Mouse (Mus musculus): ENCODE results near the gene Stkld1.
"Not testable (repeated sequence)": the region's sequence is repeated elsewhere in the genome, so short reads cannot be mapped to it uniquely, and the experiment has no call there.

The Stkld1 gene

DNA sequence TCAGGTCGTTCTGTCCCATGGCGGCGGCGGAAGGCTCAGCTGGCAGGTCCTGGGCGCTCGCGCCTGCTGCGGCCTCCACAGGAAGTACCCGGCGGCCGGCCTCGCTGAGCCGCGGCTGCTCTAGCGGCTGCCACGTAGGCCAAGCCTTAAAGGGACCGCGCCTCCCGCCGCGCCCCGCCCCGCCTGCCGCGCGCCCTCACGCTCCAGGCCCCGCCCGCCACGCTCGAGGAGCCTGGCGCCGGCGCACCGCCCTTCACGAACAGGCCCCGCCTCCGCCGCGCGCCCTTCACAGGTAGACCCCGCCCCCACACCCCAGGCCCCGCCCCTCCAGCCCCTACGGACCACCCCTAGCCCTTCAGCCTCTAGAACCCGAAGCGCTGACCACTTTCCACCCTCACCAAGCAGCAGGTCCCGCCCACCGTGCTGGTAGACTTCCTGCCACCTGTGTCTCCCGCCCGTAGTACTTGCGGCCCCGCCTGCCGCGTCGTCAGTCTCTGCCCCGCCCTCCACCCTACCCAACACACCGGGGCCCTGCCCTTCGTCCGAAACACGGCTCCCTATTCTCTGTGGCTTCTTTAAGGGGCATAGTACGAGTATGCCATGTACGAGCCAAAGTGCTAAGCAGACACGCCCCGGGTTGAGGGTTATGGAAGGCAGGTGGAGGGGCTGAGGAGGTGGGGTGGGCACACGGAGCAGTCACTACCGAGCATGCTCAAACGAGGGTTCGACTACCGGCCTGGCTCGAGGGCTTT is at the start of gene Stkld1, which contains the start of gene Surf4:
Gene Stkld1 (plus strand): TSS at position 744 of the 752 bp plus-strand sequence.
Gene Surf4 (minus strand): TSS at position 625 of the 752 bp plus-strand sequence.
- peak; percentile 96 for DNase-seq (ENCODE audit: low spot score)

DNA sequence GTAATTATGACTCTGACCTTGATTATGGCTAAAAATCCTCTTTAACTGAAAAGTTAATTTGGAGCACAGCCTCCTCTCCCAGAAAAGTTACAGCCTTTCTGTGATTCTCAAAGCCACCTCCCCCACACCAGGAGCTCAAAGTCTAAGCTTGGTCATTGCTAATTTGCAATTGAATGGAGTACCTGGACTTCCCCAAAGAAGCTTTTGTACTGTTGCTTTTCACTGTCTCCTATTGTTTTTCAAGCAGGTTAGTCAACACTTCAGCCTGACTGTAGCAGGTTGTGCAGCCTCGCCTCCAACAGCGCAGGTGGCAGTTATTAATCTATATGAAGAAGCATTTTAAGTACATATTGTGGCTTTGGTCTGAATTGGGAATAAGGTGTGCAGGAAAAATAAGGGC is 48.3 kb upstream of the Stkld1 start:
- DNase-seq (ENCODE audit: low spot score): not testable (repeated sequence)

DNA sequence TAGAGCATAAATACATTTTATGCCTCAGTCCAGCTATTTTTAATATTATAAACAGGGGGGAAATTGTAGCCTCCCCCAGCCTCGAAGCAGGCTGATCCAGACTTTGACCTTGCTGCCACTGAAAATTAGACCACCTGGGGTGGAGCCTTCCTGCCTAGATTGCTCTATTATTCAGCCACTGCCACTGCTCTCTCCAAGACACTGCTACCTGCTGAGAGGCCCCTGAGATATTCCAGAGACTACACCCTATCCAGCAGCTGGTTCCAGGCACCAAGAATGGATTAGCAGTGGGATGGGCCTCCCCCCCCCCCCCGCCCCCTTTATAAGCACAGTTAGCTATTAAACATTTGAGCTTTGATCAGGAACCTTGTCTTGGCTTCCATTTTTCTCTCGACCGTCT is 47.7 kb upstream of the Stkld1 start:
- not testable (repeated sequence) for DNase-seq (ENCODE audit: low spot score)

DNA sequence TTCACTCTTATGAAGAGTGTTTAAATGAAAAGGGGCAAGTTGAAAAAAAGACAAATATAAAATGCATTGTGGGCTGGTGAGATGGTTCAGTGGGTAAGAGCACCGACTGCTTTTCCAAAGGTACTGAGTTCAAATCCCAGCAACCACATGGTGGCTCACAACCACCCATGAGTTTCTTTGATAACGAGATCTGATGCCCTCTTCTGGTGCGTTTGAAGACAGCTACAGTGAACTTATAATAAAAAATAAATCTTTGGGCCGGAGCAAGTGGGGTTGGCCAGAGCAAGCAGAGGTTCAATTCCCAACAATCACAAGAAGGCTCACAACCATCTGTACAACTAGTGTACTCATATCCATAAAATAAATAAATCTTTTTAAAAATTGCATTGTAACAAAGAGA is 37.9 kb upstream of the Stkld1 start:
- no peak for DNase-seq (ENCODE audit: low spot score)

DNA sequence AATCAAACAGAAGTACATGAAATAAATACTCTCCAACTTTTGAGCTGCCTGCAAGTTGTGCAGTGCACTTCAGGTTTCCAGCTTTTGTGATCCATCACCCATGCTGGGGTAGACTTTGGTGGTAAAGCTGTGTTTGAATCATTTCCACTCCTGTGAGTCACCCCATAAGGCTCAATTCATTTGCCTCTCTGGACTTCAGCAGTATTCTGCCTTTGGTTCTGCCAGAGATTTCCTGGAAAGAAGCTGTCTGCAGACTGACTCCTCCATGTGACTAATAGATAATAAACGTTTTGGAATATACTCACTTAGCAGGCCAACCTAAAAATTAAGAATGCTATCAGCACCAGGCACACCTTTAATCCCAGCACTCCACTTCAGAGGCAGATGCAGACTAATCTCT is 33.1 kb upstream of the Stkld1 start:
- DNase-seq (ENCODE audit: low spot score): no peak

DNA sequence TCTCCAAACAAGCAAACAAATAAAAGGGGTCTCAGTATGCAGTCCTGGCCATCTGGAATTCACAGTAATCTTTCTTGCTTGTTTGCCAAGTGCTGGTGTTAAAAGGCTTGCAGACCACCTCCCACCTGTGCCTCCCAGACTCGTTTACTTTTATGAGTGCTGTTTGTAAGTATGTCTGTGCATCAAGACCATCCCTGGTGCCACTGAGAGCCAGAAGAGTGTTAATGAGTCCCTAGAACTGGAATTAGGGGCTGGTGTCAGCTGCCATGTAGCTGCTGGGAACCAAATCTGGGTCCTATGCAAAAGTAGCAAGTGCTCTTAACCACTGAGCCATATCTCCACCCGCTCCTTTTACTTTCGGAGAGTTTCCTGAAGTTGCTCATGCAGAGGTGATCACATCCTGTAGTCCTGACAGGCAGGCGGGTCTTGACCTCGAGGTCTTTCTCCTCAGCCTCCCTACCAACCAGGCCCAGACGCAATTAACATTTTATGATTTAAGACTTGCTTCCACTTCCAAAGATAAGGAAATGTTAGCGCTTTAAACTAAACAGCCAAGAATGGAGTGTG is 31.9 kb upstream of the Stkld1 start:
- DNase-seq (ENCODE audit: low spot score): no peak

DNA sequence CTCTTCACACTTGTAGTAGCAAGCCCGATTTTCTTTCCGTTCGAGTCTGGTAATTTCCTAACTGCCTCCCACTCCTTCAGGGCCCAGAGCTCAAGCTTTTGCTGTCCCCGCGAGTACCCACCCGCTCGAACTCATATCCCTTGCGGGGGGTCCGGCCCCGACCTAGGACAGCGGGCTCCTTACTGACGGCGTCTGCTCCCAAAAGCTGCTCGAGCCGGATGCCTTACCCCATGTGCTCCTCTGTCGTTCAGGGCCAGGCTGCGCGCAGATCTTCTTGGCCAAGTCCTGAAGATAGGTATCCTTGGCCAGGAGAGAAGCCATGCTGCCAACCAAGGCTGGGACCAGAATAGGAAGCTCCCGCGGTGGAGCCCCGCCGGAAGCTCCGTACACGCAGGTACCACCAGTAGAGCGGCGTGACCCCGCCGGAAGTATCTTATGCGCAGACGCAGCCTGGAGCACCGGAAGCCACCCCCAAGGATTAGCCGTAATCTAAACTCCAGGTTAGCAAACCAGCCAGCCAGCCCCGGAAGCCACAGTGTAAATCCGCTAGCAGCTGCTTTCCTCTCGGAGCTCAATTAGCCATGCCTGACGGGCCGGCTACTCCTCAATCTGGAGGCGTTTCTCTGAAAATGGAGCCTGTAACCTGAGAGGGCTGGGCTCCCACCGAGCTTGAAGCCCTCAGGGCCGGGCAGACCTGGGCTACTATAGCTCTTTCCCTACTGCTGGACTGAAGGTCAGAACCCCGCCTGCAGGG is 31.2 kb upstream of the Stkld1 start, which contains the start of gene Surf6:
Gene Surf6 (minus strand): TSS at position 413 of the 754 bp plus-strand sequence.
- DNase-seq (ENCODE audit: low spot score): peak; percentile 98

DNA sequence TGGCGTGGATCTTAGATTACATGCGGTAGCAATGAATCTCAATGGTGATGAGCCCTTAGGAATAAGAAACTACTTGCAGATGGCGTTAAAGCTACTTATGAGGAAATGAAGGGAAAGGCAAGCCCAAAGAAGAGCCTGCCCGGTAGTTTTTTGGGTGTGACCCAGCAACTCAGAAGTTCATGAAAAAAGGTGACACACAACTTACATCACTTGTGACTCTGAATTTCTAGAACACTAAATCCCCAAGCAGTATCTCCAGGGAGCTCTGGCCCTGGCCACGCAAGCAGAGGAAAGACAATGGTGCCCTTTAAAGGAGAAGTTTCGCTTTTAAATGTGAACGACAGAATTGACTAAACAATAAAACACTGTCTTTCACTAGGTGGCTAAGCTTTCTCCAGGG is 30.5 kb upstream of the Stkld1 start:
- DNase-seq (ENCODE audit: low spot score): no peak

DNA sequence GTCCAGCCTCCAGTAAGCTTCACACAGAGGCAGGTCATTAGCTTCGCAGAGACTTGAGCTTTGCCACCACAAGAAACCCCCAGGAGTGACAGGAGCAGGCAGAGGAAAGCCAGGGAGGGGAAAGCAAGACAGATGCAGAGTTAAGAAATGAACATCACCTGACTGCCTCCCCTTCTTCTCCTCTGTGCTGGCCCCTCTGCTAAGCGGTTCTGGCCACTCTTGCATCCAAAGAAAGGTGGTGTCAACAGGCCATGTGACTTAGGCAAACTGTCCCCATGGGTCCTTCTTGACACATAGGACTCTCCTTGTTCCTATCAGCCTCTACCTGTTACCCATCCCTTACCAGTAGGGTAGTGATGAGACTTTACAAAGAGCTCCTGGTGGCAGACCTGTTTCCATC is 27.9 kb upstream of the Stkld1 start:
- no peak for DNase-seq (ENCODE audit: low spot score)

DNA sequence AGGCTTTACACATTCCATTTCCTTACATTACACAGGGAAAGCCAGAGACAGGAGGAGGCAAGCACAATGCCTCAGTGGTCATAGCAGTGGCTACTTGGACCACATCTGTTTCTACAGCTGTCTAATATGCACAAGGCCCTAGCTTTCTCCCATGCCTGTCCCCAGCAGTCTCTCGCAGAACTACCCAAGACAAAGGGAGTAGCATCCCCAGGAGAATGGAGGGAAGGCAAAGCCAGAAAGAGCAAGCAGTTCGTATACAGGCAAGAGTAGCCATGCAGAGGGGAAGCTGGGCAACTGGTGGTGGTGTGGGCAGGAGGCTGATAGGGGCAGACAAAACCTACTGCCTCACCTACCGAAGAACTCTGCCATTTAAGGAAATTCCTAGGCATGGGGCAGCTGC is 27.4 kb upstream of the Stkld1 start:
- no peak for DNase-seq (ENCODE audit: low spot score)

DNA sequence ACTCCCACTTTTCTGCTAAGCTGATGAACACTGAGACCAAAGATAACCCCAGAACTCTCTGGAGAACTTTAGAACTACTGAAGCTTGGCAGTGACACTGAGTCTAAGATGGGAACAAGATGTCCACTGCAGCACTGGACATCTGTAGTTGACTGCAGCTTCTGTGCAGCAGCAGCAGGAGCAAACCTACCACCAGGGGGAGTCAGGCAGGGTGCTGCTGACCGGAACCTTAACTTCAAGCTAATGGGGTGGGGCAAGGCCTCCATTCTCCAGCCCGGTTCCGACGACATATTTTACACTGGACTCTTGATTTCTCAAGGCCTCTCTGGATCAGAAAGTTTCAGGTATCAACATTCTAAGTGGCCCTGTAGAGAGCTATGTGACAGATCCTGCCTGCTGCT is 26.7 kb upstream of the Stkld1 start:
- peak; percentile 61 for DNase-seq (ENCODE audit: low spot score)

DNA sequence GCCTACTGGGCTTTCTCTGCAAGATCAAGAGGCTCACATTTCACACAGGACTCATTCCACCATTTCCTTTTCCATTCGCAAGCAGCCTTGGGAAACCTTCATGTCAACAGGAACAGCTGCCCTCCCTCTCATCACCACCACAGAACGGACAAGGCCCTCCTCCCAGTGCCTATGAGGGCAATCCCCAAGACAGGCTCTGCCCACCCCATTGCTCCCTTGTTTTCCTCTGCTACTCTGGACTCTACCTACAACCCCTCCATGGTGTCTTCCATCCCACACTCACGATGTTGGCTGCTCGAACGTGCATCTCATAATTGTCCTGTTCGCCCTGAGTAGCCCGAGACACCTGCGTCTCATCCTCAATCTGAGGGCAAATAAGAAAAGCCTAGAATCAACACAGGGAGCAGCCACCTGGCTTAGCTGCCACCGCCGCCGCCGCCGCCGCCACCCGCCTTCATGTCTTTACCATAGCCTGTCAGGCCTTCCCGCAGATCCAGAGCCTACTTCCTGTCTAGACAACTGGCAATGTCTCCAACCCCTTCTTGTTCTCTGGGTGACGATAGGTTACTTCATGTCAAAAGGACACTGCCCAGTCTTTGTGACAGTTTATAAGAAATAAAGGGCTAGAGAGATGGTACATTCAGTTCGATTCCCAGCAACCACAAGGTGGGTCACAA is 25.0 kb upstream of the Stkld1 start:
- DNase-seq (ENCODE audit: low spot score): no peak

DNA sequence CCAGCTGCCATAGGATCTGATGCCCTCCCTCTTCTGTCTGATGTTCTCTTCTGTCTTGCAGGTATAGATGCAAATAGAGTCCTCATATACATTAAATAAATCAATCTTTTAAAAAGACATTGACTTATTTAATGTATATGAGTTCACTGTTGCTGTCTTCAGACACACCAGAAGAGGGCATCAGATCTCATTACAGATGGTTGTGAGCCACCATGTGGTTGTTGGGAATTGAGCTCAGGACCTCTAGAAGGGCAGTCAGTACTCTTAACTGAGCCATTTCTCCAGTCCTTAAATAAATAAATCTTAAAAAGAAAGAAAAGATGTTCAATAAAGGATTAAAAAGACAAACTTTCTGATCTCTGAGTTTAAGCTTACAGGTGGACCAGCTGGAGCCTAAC is 24.5 kb upstream of the Stkld1 start:
- DNase-seq (ENCODE audit: low spot score): no peak

DNA sequence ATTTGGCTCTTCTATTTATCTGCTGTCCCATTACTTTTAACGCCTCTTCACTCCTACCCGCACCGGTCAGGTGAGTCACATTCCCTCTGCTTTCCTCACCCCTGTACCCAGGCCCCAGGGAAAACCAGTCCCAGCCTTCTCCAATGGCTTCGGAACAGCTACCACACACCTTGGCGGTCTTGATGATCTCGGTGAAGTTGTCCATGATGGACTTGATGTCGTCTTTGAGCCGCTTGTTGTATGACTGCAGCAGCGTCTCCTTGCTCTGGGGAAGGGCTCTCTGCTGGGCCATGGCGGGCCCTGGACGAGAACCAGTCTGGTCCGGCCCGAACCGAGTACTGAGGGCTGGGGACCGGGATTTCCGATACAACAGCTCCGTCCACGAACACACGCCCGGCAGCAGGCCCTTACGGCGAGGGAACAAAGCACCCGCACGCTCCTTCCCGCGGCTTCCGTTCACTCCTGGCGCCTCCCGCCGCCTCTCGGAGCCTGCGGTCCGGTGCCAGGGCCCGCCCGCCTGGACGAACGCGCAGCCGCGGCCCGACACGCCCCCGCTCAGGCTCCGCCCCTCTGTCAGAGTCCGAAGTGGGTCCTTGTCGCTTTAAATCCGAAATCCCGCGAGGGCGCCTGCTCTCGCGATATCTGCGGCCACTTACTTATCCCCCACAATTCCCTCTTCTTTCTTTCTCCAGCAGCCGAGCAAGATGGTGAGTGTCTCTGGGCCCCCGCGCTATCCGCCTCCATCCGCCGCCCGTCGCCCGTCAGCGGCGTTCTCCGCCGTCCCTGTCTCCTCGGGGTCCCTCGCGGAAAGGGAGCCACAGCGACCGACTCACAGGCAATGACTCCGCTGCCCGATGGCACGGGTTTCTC is 23.5 kb upstream of the Stkld1 start, which contains the start of the genes Med22 and Rpl7a:
Gene Med22 (minus strand): TSS at position 554 of the 870 bp plus-strand sequence.
Gene Rpl7a (plus strand): TSS at position 641 of the 870 bp plus-strand sequence.
- DNase-seq (ENCODE audit: low spot score): peak; percentile 99

DNA sequence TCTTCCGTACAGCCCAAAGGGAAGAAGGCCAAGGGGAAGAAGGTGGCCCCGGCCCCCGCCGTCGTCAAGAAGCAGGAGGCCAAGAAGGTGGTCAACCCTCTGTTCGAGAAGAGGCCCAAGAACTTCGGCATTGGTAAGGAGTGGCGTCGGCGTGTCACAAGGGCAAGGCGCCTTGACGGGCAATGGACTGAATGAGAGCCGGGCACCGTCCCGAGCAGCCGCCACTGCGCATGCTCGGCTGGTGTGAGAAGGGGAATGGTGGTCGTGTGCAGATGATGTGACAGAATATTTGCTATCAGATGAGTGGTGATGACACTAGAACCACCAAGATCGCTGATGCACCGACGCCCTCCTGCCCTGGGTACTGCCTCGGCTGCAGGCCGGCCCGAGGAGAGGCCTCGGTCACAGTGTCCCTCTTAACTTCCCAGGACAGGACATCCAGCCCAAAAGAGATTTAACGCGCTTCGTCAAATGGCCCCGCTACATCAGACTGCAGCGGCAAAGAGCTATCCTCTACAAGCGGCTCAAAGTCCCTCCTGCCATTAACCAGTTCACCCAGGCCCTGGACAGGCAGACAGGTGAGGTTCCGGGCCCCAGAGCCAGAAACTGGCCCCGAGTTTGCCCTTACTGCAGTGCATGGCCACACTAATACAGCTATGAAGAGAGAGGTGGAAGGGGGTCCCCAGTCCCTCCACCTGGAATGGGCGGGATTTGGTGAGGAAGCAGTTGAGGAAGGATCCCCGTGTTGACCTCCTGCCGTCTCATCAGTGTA is 22.7 kb upstream of the Stkld1 start:
- DNase-seq (ENCODE audit: low spot score): peak; percentile 76

DNA sequence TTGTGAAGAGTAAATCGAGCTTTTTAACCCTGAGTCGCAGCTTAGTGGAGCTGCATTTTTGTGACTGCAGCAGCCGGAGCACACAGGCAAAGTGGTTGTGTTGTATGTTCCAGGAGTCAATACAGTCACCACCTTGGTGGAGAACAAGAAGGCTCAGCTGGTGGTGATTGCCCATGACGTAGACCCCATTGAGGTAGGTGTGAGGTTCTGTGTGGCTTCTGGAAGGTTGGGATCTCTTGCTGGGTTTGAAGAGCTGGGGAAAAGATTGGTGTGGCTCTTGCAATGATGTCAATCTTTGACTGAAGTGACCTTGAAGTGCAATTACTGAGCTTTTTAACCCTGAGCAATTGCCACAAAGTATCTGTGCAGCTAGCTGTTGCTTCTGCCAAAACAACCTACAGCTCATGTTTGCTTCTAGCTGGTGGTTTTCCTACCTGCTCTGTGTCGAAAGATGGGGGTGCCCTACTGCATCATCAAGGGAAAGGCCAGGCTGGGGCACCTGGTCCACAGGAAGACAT is 21.5 kb upstream of the Stkld1 start:
- no peak for DNase-seq (ENCODE audit: low spot score)

DNA sequence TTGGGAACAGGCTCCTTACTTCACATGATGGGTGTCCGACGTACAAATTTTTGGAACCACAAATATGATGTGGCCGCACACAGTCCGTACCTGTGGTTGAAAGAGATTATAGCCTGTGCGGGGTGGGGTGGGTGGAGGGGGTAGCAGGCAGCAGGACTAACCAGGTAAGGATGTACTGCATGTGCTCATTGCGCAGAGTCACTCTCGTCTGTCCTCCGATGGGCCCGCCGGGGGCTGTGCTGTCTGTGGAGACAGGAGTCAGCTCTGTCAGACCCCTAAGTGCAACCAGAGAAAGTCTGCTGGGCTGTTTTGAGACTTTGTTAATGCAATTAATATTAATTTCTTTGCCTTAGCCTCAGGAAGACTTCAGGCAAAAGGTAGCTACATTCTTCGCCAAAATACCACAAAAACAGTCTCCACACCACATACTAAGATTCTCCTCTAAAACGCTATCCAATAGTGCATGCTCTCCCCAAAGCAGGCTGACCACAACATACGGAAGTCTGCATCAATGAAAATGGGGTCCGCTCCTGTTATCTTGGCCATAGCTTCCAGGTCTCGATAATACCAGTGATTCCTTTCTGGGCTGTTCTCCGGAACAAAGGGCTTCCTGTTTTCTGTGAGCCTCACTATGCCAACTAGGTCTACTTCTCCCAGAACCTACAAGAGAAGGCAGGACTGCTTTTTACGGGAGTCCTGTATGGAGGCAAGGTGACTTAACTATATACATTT is 20.3 kb upstream of the Stkld1 start:
- no peak for DNase-seq (ENCODE audit: low spot score)

DNA sequence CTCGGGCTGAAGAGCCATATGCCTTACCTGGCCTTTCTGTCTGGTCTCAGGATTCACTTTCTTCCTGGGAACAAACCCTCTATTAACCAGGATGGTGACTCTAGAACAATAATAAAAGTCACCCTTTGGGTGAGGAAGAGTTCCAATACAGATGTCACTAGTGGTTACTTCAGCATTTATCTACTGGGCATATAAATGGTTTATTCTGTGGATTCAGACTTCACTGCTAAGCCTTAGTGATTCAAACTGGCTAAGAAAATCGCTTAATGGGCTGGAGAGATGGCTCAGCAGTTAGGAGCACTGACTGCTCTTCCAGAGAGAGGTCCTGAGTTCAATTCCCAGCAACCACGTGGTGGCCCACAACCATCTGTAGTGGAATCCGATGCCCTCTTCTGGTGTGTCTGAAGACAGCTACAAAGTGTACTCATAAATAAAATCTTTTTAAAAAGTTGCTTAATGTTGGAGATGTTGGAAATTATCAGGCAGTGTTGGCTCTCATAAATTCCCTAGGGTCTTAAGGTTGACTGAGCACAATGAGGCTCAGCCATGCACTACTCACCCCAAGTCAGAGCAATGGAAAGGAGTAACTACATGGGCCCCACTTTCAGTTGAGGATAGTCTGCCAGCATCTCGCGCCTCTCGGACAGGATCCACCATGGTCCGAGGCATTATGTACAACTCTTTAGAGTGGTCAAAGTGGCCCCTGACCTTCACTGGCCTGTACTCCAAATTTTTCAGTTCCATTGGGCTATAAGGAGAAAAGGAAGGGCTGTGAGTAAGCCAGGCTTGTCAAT is 19.5 kb upstream of the Stkld1 start:
- DNase-seq (ENCODE audit: low spot score): no peak

Measured in embryo, embryonic 10.5 days (tissue).